Mouse (Mus musculus) right cerebral cortex, postnatal 14 days (tissue): Measurements from ENCODE around the gene Hcrt.
A peak's percentile ranks its signal among the peaks of the same experiment; 100 is the strongest.

Experiments
- DNase-seq: peaks from one replicate; pipeline ENCODE4 v3.0.0; 2022

Hcrt gene

DNA sequence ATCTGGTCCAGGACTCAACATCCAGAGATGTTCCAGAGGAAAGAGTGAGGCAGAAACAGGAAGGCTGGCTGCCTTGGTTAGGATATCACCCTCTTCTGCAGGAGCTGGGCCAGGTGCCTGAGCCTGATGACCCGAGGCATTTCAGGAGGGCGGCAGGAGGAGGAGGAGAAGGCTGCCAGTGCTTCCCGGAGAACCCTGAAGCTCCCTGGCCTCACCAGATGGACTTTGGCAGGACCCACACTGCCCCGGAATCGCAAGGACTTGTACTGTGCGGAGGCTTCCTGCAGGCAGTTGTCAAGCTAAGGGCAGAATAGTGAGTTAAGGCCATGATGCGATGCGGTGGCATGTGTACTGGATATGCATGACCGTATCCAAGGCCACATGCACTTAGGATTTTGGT, 4.0 kb upstream of the Hcrt start:
- no peak for DNase-seq

DNA sequence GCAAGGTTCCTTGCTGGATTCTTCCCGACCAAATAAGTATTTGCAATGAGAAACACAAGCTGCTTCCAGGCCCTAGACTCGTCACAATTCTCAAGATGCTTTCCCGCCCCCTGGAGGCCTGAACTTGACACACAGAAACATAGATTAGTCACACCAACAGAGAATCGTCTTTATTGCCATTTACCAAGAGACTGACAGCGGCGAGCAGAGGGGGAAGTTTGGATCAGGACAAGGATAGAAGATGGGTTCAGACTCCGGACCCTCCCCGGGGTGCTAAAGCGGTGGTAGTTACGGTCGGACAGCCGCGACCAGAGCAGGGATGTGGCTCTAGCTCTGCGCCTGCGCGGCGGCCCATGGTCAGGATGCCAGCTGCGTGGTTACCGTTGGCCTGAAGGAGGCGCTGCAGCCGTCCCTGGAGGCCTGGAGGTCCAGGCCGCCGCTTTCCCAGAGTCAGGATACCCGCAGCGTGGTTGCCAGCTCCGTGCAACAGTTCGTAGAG, 1.1 kb downstream of the Hcrt start:
- peak; percentile 89 for DNase-seq

DNA sequence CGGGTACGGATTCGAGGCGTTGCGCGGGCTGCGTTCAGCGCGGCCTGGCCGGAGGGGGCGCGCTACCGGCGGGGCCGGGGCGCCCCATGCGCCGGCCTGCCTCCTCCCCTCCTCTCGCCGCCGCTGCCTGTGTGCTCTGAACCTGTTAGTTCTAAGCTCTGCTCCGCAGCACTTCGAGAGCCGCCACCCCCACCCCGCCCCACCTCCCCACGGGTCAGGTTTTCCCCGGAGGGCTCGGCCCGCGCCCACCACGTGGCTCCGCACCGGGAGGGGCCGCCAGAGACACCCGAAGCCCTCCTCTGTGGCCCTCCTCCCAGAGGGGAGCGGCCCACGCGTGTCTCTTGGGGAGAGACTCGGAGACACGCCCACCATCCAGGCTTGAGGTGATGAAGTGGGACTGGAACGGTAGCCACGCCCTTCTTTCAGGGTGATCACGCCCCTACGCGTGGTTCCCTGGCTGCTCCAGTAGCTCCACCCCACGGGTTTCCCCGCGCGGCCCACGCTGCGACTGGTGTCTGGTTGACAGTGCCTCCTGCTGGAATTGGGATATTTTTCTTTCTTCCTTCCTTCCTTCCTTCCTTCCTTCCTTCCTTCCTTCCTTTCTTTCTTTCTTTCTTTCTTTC, 3.0 kb downstream of the Hcrt start, which contains the start of gene Kcnh4:
Gene Kcnh4 (minus strand): TSS at position 332 of the 623 bp plus-strand sequence.
- peak; percentile 90 for DNase-seq

DNA sequence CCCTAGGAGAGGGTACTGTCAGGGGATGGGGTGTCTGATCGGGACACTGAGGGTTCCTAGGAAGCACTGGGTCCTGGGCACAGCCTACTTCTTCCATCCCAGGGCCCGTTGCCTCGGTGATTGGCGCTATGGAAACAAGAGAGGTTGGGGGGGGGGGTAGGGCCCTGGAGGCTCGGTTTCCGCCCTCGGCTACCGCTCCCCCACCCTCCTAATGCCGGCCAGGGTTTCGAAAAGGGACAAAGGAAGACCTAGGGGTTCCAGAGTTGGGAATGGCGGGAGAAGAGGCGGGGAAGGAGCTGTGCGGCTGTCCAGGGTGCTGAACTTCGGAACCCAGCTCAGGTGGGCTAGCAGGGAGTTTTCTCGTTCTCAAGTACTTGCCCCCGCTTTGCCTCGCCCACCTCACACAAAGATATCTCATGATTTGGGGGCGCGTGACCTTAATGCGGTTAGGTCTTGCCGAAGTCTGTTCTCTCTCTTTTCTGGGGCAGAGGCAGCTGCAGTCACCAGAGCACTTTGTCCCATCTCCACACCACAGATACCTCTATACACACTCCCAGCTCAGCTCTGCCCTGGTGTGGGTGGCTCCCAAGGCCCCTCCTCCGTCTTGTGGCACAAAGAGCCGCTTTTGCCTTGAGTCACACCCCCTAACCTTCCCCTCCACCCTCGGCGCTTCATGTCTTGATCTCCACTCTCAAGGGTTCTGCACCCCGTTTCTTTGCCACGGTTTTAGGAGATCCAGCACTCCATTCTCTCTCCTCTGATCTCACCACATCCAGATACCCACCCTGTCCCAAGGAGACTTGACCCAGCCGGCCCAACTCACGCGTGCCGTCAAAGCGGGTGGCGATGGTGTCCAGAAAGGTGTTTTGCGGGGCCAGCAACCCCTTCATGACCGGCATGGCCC, 3.8 kb downstream of the Hcrt start:
- peak; percentile 37 for DNase-seq

DNA sequence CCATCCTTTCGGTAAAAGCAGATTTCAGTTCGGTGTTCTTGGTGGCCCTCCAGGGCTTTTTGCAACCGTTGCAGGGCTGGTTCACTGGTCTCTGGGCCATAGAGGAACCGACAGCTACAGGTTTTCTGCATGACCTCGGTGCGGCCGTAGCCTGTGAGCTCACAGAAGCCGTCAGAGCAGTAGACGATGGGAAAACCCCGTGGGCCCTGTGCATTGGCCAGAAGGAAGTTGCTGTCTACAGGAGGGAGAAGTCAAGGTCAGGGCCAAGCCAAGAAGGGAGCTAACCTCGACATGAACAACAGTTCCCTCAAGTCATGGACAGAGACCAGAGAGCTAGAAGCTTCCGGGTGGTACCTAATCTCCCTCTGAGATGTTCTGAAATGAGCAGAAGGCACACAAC, 5.2 kb downstream of the Hcrt start:
- no peak for DNase-seq

DNA sequence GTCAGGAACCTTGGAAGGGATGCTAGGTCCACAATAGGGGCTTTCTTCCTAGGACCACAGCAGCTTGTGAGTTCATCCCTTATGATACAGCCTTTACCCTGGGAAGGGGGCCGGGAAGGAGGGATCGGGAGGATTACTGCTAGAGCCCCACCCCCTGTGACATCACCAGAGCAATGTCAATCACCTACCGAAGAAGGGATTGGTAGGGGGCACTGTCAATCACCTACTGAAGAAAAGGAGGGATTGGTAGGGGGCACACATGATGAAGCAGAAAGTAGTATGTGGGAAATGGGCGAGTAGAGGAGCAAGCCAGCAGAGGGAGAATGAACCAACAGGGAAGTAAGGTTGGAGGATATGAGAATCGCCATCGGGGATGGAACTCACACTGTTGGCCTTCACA, 6.3 kb downstream of the Hcrt start:
- no peak for DNase-seq

DNA sequence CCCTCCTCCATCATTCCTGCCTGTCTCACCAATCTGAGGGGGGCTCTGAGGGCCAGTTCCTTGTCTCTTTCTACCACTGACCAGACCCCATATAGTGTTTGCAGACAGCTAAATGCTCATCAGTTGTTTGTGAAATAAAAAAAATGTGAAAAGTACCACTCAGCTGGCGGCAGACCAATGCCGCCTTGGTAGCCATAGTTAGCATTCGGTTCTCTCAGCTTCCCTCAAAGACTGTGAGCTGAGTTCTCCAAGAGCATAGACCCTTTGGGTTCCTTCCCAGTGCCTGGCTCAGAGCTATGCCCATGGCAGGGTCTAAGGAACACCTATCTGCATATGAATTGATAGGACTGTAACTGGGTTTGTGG, 8.1 kb downstream of the Hcrt start:
- DNase-seq = peak; percentile 41

DNA sequence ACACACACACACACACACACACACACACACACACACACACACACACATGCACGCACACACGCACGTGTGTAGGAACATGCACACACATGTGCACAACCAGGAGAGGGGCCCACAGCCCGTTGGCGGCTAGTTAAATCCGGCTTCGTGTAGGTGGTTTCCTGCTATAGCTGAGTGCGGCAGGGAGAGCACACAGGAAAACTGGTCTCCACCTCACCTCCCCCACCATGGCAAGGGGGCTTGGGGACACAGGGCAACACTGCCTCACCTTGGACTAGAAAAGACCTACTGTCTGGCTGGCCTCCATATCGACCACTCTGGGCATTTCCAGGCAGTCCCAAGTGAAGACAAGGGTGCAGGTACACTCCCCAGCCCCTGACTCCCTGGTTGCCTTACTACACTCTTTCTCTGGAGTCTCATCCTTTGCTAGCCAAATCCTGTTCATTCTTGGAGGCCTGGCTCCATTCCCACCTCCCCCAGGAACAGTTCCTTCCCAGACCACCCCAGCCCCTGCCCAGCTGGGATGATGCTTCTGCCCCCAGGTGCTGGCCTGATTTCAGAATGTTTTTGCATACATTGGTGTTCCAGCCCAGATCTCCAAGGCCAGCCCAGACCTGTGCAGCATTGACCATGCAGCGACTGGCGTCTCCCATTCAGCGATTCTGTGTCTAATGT, 8.6 kb downstream of the Hcrt start:
- DNase-seq = peak; percentile 67

DNA sequence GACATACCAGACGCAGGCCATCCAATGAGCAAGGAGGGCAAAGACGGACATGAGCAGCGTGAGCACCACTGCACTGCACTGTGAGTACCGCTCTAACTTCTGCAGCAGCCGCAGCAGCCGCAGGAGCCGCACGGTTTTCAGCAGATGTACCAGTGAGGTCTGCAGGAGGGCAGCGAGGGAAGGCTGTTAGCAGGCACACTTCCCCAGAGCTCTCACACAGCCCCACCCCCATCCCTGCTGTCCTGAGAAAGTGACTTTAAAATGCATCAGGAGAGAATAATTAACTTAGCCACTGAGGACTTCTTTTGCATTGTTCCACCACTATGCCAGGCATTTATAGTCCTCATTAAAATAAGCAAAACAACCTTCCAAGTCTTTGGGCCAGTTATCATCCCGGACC, 10.4 kb downstream of the Hcrt start:
- peak; percentile 44 for DNase-seq

DNA sequence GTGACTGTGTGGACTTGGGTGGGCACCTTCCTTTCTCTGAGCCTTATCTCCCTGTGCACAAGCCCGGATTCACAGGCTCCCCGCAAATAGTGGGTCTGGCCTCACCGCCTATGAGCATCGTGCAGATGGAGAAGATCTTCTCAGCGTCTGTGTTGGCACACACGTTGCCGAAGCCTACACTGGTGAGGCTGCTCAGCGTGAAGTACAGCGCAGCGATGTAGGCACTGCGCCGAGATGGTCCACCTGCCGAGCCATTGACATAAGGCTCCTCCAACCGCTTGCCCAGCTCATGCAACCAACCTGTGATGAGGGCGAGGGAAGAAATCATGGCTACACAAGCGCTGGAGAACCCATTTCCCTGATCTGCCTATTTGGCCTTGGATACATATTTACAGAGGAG, 12.6 kb downstream of the Hcrt start:
- no peak for DNase-seq

DNA sequence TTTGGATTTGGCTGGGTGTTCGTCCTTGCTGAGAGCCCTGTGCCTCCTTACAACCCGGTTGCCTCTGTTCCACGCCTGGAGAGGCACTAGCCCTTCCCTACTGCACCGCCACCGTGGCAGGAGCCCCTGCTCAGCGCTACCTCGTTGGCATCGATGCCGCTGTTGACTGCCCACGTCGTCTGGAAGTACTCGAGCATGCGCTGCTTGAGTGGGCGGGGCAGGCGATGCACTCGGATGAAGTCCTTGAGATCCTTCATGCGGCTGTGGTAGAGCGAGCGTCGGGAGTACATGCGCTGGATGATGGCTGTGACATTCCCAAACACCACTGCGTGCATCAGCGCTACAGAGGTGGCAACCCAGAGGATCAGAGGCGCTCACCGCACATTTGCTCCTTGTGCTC, 13.3 kb downstream of the Hcrt start:
- peak; percentile 49 for DNase-seq

DNA sequence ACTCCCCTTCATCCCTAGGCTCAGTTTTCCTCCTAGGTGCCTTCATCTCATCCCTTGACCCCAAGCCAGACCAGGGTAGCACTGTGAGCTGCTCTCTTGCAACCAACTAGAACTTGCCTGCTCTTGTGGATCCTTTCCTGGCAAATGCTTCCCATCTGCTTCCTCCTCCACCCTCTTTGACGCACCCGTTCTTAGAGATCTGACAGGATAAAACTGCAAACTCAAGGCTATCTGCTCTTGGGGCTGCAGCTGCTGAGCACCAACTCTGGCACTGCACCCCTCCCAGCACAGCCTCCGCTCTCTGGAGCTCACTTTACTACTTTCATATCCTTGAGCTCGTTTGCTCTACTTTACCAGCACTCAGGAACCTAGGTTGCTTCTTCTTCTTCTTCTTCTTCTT, 14.1 kb downstream of the Hcrt start:
- DNase-seq = no peak

DNA sequence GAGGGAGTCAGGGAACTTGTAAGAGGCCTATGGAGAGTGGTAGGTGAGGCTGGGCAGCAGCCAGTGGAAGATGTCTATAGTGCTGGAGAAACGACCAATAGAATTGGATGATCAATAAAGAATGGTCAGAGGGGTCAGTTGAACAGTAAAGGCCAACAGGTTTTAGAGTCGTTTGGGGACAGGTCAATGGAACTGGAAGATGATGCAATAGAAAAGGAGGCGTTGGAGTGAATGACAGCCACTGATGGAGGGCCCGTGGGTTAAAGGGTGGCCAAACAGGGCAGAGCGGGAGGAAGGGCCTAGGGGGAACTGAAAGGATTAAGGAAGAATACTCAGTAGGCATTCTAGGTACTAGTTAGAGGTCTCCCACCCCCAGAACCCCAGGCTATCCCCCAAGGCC, 15.6 kb downstream of the Hcrt start:
- DNase-seq = no peak

DNA sequence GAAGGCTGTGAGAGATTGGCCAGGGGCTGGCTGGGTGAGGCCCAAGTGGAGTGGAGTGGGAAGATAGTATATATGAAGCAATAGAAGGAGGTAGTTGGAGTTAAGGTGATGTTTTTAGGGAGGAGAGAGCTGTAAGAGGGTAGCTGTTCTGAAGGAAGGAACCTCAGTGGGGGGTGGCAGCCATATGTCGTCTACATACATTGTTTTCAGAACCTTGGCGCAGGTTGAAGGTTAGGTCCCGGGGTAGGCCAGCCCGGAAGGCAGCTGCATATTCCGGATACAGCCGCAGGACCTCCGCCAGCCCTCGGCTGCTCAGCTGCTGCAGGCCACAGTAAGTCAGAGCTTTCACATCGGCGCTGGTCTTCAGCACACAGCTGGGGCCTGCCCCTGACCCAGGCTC, 16.2 kb downstream of the Hcrt start:
- no peak for DNase-seq

DNA sequence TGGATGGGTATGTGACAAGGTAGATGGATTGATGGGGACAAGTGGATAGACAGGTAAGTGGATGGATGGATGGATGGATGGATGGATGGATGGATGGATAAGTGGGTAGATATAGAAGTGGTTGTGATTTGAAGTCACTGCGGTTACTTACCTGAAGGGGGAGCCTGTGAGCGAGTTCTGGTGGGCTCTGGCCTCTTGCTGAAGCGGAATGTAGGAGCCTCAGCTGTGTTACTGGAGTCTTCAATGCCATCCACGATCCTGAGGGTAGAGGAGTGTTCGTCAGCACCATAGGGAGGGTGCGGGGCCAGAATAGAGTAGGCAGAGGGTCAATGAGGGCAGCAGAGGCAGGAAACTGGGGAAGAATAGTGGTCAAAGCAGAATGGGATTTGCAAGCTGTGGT, 17.6 kb downstream of the Hcrt start:
- peak; percentile 44 for DNase-seq

DNA sequence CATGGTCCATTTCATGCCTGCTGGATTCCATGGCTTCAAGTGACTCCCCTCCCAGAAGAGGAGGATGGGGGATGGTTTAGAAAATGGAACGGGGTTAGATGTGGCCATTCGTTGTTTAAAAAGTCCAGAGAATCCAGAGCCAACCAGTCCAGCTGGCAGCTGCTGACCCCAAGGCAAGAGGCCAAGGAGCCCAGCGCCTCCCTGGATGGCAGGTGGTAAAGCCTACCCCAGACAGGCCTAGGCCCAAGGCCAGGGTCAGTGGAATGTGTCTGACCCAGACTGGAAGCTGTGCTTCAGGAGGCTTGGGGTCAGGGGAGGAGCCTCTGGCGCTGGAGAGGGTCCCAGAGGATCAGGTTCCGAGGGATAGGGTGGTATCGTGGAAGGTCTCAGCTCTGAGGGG, 21.4 kb downstream of the Hcrt start:
- no peak for DNase-seq

DNA sequence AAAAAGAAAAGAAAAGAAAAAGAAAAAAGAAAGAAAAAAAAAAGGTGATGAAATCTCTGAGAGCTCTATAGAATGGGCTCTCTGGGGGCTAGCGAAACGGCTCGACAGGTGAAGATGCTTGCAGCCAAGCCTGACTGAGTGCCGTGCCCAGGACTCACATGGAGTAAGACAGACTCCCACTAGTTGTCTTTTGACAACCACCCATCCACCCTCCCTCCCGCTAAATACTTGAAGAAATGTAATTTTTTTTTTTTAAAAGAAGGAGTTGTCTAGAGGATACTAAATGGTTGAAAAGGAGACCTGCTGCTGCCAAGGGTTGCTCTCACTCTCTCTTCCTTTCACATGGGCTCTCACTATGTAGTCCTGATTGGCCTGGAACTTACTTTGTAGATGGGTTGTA, 24.0 kb downstream of the Hcrt start:
- no peak for DNase-seq

DNA sequence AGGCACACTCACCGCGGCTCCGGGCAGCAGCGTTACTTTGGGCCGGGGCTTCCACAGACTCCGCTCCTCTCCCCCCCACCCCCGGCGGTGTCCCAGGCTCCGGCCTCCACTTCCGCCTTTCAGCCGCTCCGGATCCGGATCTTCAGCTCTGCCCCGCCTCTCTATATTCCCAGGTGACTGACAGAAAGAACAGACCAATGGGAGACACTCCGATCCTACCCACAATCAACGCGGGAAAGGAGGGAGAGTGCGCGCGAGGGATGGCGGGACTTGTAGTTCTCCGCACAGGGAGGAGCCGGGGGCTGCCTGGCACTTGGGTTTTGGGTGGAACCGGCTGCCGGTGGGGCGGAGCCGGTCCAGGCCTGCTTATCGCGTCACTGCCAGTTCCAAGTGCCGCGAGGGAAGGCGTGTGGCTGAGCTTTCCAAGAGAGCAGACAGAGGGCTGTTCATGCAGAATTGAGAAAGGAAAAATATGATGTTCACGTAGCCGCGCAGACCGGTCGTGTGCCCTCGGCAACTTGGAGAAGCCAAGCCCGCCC, 24.6 kb downstream of the Hcrt start, which contains the start of gene Rab5c:
Gene Rab5c (minus strand): TSS at position 150 of the 539 bp plus-strand sequence.
- DNase-seq = peak; percentile 99

DNA sequence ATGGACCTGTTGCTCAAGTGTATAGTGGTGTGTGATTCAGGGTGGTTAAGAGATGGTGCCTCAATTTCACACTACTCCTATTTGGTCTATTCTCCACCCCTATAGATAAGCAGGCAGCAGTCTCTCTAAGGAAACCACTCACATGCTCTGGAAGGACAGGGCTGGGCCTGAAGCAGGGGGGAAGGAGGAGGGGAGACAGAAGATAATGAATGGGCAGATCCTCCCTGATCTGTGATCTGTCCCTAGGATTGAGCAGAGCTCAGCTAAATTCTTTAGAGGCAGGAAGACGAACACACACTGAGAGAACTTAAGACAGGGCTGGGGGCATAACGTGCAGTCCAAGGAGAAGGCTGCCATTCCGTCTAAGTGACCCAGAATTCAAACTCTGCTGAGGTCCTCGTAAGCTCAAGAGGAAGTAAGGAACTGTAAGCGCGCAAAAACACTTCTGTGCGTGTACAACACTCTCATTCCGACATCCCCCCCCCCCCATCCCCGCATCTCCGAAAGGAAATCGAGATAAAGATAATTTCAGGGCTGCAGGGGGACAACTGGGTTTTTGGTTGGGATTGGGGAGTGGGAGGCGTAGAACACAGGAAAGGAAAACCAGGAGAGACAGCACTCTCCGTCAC, 25.5 kb downstream of the Hcrt start:
- no peak for DNase-seq

DNA sequence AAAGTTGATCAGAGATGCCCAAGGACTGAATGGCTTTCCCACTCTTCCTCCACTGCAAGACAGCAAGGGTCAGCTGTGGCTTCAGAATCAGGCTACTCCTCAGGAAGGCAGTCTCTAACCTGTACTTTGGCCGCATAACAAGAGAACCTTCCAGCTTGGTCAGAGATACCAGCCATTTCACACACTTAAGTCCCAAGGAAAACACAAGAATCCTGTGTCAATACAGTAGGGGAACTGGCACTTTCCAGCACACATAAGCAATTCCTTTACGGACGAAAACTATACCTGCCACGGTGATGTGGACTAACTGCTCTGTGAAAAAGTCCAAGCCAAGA, 26.0 kb downstream of the Hcrt start:
- no peak for DNase-seq

DNA sequence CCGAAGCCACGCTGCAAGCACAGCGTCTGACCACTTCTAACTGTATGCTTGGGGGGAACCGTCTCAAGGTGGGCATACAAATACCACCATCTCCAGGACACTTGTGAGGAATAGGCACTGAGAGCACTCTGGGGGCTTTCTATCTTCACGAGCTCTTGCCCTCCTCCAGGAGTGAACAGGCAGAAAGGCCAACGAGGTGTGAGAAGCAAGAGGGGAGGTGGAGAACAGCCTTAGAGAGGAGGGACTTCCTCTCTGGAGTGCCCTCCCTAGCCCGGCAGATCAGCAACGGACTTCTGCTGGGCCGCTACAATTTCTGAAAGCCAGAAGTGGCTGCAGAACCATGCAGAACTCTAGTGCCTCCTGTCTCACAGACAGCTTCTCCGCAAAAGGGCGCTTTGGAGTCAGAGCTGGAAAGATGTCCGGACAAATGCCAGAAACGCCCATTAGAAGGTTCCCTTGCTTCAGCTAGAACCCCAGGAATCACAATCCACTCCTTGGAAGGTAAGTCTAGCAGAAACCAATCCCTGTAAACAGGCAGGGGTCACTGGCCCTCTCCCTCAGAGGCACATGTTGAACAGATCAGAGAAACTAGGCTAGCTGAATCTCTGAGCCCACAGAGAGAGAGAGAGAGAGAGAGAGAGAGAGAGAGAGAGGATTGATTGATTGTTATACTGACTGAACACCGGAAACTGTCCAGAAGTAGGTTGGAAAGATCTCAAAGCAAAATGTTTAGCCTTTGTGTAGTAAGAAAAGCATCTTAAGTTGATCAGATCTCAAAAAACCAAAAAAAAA, 26.6 kb downstream of the Hcrt start:
- no peak for DNase-seq
